Mouse (Mus musculus): ENCODE results near the gene Ddx58. TPM values are rescaled to one million over a fixed set of nuclear protein-coding genes. Genes with fewer than 3 reads are reported as not detected.
A peak's percentile ranks its signal among the peaks of the same experiment; 100 is the strongest.

Ddx58 gene
- polyA plus RNA-seq, 1 experiment from 2014 or later: 11.4 TPM

GRCm38 (mm10) chr4:40254385-40255103 is 14.9 kb upstream of the Ddx58 start:
- no peak overlapping the region for H3K27ac ChIP-seq
- H3K4me1 ChIP-seq: no peaks in the 10 kb centered on the region
- no peak overlapping the region for H3K9ac ChIP-seq
- H3K36me3 ChIP-seq: peaks cover 28% of the 10 kb centered on the region
- H3K4me2 ChIP-seq: no peak overlapping the region
- H3K27me3 ChIP-seq: no peaks in the 10 kb centered on the region
- 84% methylated on average over 8 of the region's 8 CpGs for WGBS
- no peaks in the 10 kb centered on the region for H3K9me3 ChIP-seq (replicated peaks)
- no peak for ATAC-seq (replicated peaks; ENCODE audit: low FRiP score)
- no peak overlapping the region for H3K4me3 ChIP-seq (replicated peaks)

- Histone ChIP-seq H3K4me2 (no peak overlapping the region), H3K27me3 (no peaks in the 10 kb centered on the region), H3K9ac (no peak overlapping the region), H3K27ac (no peak overlapping the region), H3K4me3 (replicated peaks) (no peak overlapping the region), H3K9me3 (replicated peaks) (no peaks in the 10 kb centered on the region), H3K36me3 (peaks cover 21% of the 10 kb centered on the region), H3K4me1 (no peaks in the 10 kb centered on the region)
- no peak for ATAC-seq (replicated peaks; ENCODE audit: low FRiP score)
- 65% methylated on average over 2 of the region's 2 CpGs for WGBS
These were observed 14.1 kb upstream of the Ddx58 start for GRCm38 (mm10) chr4:40253766-40254165.

- Histone ChIP-seq H3K4me1 (no peaks in the 10 kb centered on the region), H3K4me2 (no peak overlapping the region), H3K9ac (no peak overlapping the region), H3K36me3 (0 out of 2 replicates have a peak, but pooled peaks cover 2% of the 10 kb centered on the region), H3K4me3 (replicated peaks) (no peak overlapping the region), H3K9me3 (replicated peaks) (no peaks in the 10 kb centered on the region), H3K27ac (no peak overlapping the region), H3K27me3 (no peaks in the 10 kb centered on the region)
- ATAC-seq (replicated peaks; ENCODE audit: low FRiP score): no peak
- 93% methylated on average over 5 of the region's 5 CpGs for WGBS
These were observed 11.4 kb upstream of the Ddx58 start for GRCm38 (mm10) chr4:40250984-40251383.

GRCm38 (mm10) chr4:40244035-40244434 is 4.4 kb upstream of the Ddx58 start:
- Histone ChIP-seq H3K9ac (no peak overlapping the region), H3K4me3 (replicated peaks) (no peak overlapping the region), H3K4me2 (no peak overlapping the region), H3K36me3 (no peaks in the 10 kb centered on the region), H3K27me3 (no peaks in the 10 kb centered on the region), H3K9me3 (replicated peaks) (no peaks in the 10 kb centered on the region), H3K27ac (no peak overlapping the region), H3K4me1 (peaks cover 6% of the 10 kb centered on the region)
- no peak for ATAC-seq (replicated peaks; ENCODE audit: low FRiP score)
- WGBS: 83% methylated on average over 8 of the region's 8 CpGs

- no peak overlapping the region for H3K27ac ChIP-seq
- no peak overlapping the region for H3K4me3 ChIP-seq (replicated peaks)
- H3K36me3 ChIP-seq: no peaks in the 10 kb centered on the region
- no peak overlapping the region for H3K9ac ChIP-seq
- WGBS: 86% methylated on average over 4 of the region's 4 CpGs
- H3K4me2 ChIP-seq: no peak overlapping the region
- no peak for ATAC-seq (replicated peaks; ENCODE audit: low FRiP score)
- H3K4me1 ChIP-seq: peaks cover 14% of the 10 kb centered on the region
- no peaks in the 10 kb centered on the region for H3K9me3 ChIP-seq (replicated peaks)
- H3K27me3 ChIP-seq: no peaks in the 10 kb centered on the region
These were observed 3.4 kb upstream of the Ddx58 start for GRCm38 (mm10) chr4:40243006-40243405.

GRCm38 (mm10) chr4:40241928-40242327 is 2.3 kb upstream of the Ddx58 start:
- Histone ChIP-seq H3K27me3 (no peaks in the 10 kb centered on the region), H3K27ac (no peak overlapping the region), H3K4me1 (peaks cover 14% of the 10 kb centered on the region), H3K36me3 (no peaks in the 10 kb centered on the region), H3K4me3 (replicated peaks) (no peak overlapping the region), H3K4me2 (no peak overlapping the region), H3K9ac (no peak overlapping the region), H3K9me3 (replicated peaks) (no peaks in the 10 kb centered on the region)
- ATAC-seq (replicated peaks; ENCODE audit: low FRiP score): no peak
- WGBS: 54% methylated on average over 6 of the region's 6 CpGs

- Histone ChIP-seq H3K36me3 (no peaks in the 10 kb centered on the region), H3K4me3 (replicated peaks) (peak overlapping the region; percentile 64), H3K4me1 (peaks cover 14% of the 10 kb centered on the region), H3K9me3 (replicated peaks) (no peaks in the 10 kb centered on the region), H3K9ac (peak overlapping the region; percentile 62; the same call in 1 of the 2 replicates), H3K27ac (0 out of 2 replicates have a peak overlapping the region, but pooled peaks have one; percentile 18), H3K27me3 (no peaks in the 10 kb centered on the region), H3K4me2 (peak overlapping the region; percentile 84)
- WGBS: 20% methylated on average over 5 of the region's 5 CpGs
- peak; percentile 41 for ATAC-seq (replicated peaks; ENCODE audit: low FRiP score)
These were observed 680 bp upstream of the Ddx58 start for GRCm38 (mm10) chr4:40240272-40240744.

- under 1% methylated on average over 17 of the region's 17 CpGs for WGBS
- H3K27ac ChIP-seq: peak overlapping the region; percentile 81
- H3K4me3 ChIP-seq (replicated peaks): peak overlapping the region; percentile 64
- peaks cover 14% of the 10 kb centered on the region for H3K4me1 ChIP-seq
- H3K36me3 ChIP-seq: no peaks in the 10 kb centered on the region
- ATAC-seq (replicated peaks; ENCODE audit: low FRiP score): peak; percentile 57
- no peaks in the 10 kb centered on the region for H3K9me3 ChIP-seq (replicated peaks)
- H3K27me3 ChIP-seq: no peaks in the 10 kb centered on the region
- peak overlapping the region; percentile 62 for H3K9ac ChIP-seq
- H3K4me2 ChIP-seq: peak overlapping the region; percentile 84
These were observed 882 bp downstream of the Ddx58 start for GRCm38 (mm10) chr4:40238483-40239408.

GRCm38 (mm10) chr4:40236829-40237228 is 2.8 kb downstream of the Ddx58 start:
- Histone ChIP-seq H3K4me3 (replicated peaks) (no peak overlapping the region), H3K27me3 (no peaks in the 10 kb centered on the region), H3K36me3 (no peaks in the 10 kb centered on the region), H3K27ac (no peak overlapping the region), H3K4me2 (no peak overlapping the region), H3K9ac (no peak overlapping the region), H3K9me3 (replicated peaks) (no peaks in the 10 kb centered on the region), H3K4me1 (peaks cover 14% of the 10 kb centered on the region)
- WGBS: 79% methylated on average over 4 of the region's 4 CpGs
- ATAC-seq (replicated peaks; ENCODE audit: low FRiP score): no peak

GRCm38 (mm10) chr4:40234256-40234655 is 5.4 kb downstream of the Ddx58 start:
- Histone ChIP-seq H3K27ac (no peak overlapping the region), H3K9me3 (replicated peaks) (no peaks in the 10 kb centered on the region), H3K9ac (no peak overlapping the region), H3K27me3 (no peaks in the 10 kb centered on the region), H3K4me1 (peaks cover 9% of the 10 kb centered on the region; the same call in 1 of the 2 replicates), H3K4me2 (no peak overlapping the region), H3K36me3 (no peaks in the 10 kb centered on the region), H3K4me3 (replicated peaks) (no peak overlapping the region)
- WGBS: 87% methylated on average over 6 of the region's 6 CpGs
- no peak for ATAC-seq (replicated peaks; ENCODE audit: low FRiP score)

- no peaks in the 10 kb centered on the region for H3K4me1 ChIP-seq
- no peaks in the 10 kb centered on the region for H3K9me3 ChIP-seq (replicated peaks)
- H3K36me3 ChIP-seq: peaks cover 1% of the 10 kb centered on the region; the same call in 1 of the 2 replicates
- H3K27me3 ChIP-seq: no peaks in the 10 kb centered on the region
- no peak overlapping the region for H3K4me3 ChIP-seq (replicated peaks)
- WGBS: 92% methylated on average over 7 of the region's 7 CpGs
- H3K4me2 ChIP-seq: no peak overlapping the region
- H3K9ac ChIP-seq: no peak overlapping the region
- ATAC-seq (replicated peaks; ENCODE audit: low FRiP score): no peak
- H3K27ac ChIP-seq: no peak overlapping the region
These were observed 6.5 kb downstream of the Ddx58 start for GRCm38 (mm10) chr4:40233062-40233664.

GRCm38 (mm10) chr4:40229723-40230122 is 9.9 kb downstream of the Ddx58 start:
- no peak for ATAC-seq (replicated peaks; ENCODE audit: low FRiP score)
- no peak overlapping the region for H3K27ac ChIP-seq
- H3K9me3 ChIP-seq (replicated peaks): no peaks in the 10 kb centered on the region
- no peaks in the 10 kb centered on the region for H3K27me3 ChIP-seq
- H3K4me2 ChIP-seq: no peak overlapping the region
- H3K4me1 ChIP-seq: no peaks in the 10 kb centered on the region
- WGBS: 94% methylated on average over 6 of the region's 6 CpGs
- H3K9ac ChIP-seq: no peak overlapping the region
- H3K4me3 ChIP-seq (replicated peaks): no peak overlapping the region
- H3K36me3 ChIP-seq: peaks cover 9% of the 10 kb centered on the region; the same call in 1 of the 2 replicates

Measured in kidney, embryonic 15.5 days (tissue).